Mouse (Mus musculus) heart, postnatal 0 days (tissue): ENCODE measurements around the gene Gm13178. TPM values are rescaled to one million over a fixed set of nuclear protein-coding genes. Genes with fewer than 3 reads are reported as not detected.

Source experiments
- ATAC-seq: fragments of 200-750 bp; cut with Nextera tagmentation; 2 replicates; pipeline ENCODE4 v1.8.0; 2017; ENCODE audit warnings: low read depth, moderate number of reproducible peaks, moderate library complexity; ENCODE audit not compliant: insufficient read depth
- DNase-seq: peaks from one replicate; pipeline ENCODE4 v3.0.0-alpha.2; 2016; ENCODE audit warnings: low spot score
- H3K27ac ChIP-seq: fragments of 300-500 bp; sonication (generic); 2 replicates; pipeline ENCODE4 v1.5.1; 2014; ENCODE audit warnings: low read depth, mild to moderate bottlenecking
- H3K27me3 ChIP-seq: fragments of 300-500 bp; sonication (generic); 2 replicates; pipeline ENCODE4 v1.6.1; 2014; ENCODE audit warnings: low read length, mixed read lengths; ENCODE audit not compliant: control insufficient read depth, insufficient read depth
- H3K36me3 ChIP-seq: fragments of 300-500 bp; sonication (generic); replicated peaks from 2 replicates; pipeline ENCODE4 v1.6.1; 2014; ENCODE audit warnings: low read length, mixed read lengths; ENCODE audit not compliant: control insufficient read depth, insufficient read depth
- H3K4me1 ChIP-seq: fragments of 300-500 bp; sonication (generic); 2 replicates; pipeline ENCODE4 v1.6.1; 2014; ENCODE audit warnings: antibody characterized with exemption; ENCODE audit not compliant: control insufficient read depth, insufficient read depth
- H3K4me2 ChIP-seq: fragments of 300-500 bp; sonication (generic); 2 replicates; pipeline ENCODE4 v1.6.1; 2014; ENCODE audit warnings: low read depth, mild to moderate bottlenecking, low read length, moderate library complexity
- H3K4me3 ChIP-seq: fragments of 300-500 bp; sonication (generic); 2 replicates; pipeline ENCODE4 v1.5.1; 2014; ENCODE audit warnings: low read depth, low read length
- H3K9ac ChIP-seq: fragments of 300-500 bp; sonication (generic); replicated peaks from 2 replicates; pipeline ENCODE4 v1.6.1; 2014; ENCODE audit warnings: low read depth, low read length, mixed read lengths
- H3K9me3 ChIP-seq: fragments of 300-500 bp; sonication (generic); replicated peaks from 2 replicates; pipeline ENCODE4 v1.6.1; 2016; ENCODE audit warnings: low read length; ENCODE audit not compliant: control insufficient read depth
- CTCF ChIP-seq: IDR thresholded peaks from 2 replicates; pipeline ENCODE4 v1.5.1; 2016; ENCODE audit warnings: antibody characterized with exemption, control low read depth, low read depth
- EP300 ChIP-seq: IDR thresholded peaks from 2 replicates; pipeline ENCODE4 v1.6.1; 2016; ENCODE audit warnings: antibody characterized with exemption, low read depth
- WGBS: fragments of 180-500 bp; shearing (Covaris S2); extraction: QIAGEN DNeasy Blood & Tissue Kit; methylation state at CpG from one replicate; pipeline ENCODE4 v1.1.7; 2014; 5-methylcytosine and 5-hydroxymethylcytosine counted together
- polyA plus RNA-seq: library from polyadenylated mRNA; unstranded; fragments of >200 nt; fragmentation: Nextera tagmentation; extraction: Ambion mirVana; gene quantifications from 2 replicates; pipeline ENCODE4 v1.2.1, GENCODE M21; 2015
- total RNA-seq: library from RNA; depleted of rRNA; stranded (reverse); fragments of >200 nt; gene quantifications from 2 replicates; pipeline ENCODE4 v1.2.3, GENCODE M21; 2014; ENCODE audit warnings: low replicate concordance; rRNA removed

The Gm13178 gene
- total RNA-seq (not detected in 2 replicates), polyA plus RNA-seq (not detected in 2 replicates)

GRCm38 (mm10) chr4:144721304-144721703 lies at the start of gene Gm13178:
Gene Gm13178 (minus strand): TSS chr4:144721404.
- 69% methylated on average over 1 of the region's 1 CpGs for WGBS
- no peak for ATAC-seq

DNA sequence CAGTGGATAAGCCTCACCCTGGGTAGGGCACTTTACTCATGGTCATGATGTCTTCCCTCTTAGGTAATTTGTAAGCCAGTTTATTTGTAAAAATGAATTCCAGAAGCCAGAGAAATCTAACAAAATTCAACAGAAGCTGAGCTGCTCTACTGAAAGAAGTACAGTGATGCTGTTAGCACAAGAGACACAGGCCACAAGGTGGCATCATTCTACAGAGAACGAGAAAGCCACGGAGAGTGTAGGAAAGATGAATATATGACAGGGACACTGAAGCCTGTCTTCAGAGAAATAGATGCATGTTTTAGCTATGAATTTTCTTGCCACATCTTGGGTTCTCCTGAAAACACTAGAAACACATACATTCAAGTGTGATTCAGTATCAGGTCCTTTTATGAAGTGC lies 44.5 kb upstream of the Gm13178 start:
- Histone ChIP-seq H3K4me2 (no peak overlapping the region), H3K9me3 (no peaks in the 10 kb centered on the region), H3K4me1 (no peaks in the 10 kb centered on the region), H3K4me3 (no peak overlapping the region), H3K27me3 (no peaks in the 10 kb centered on the region), H3K9ac (no peak overlapping the region), H3K36me3 (no peaks in the 10 kb centered on the region), H3K27ac (no peak overlapping the region)
- TF ChIP-seq EP300 (no peak), CTCF (peak; percentile 63)
- WGBS, result 19% methylated on average over 2 of the region's 2 CpGs
- peak; percentile 33 for DNase-seq
- ATAC-seq, result no peak

More at GRCm38 (mm10) chr4:144721304-144721703, at the start of gene Gm13178:
- Histone ChIP-seq H3K27ac (no peak within 1 kb of the TSS), H3K9me3 (no peaks in the 10 kb centered on the region), H3K9ac (no peak within 1 kb of the TSS), H3K36me3 (no peaks in the 10 kb centered on the region), H3K4me2 (no peak within 1 kb of the TSS), H3K4me3 (no peak within 1 kb of the TSS), H3K4me1 (no peaks in the 10 kb centered on the region), H3K27me3 (no peaks in the 10 kb centered on the region)
- TF ChIP-seq EP300 (no peak), CTCF (no peak)
- DNase-seq, result no peak

DNA sequence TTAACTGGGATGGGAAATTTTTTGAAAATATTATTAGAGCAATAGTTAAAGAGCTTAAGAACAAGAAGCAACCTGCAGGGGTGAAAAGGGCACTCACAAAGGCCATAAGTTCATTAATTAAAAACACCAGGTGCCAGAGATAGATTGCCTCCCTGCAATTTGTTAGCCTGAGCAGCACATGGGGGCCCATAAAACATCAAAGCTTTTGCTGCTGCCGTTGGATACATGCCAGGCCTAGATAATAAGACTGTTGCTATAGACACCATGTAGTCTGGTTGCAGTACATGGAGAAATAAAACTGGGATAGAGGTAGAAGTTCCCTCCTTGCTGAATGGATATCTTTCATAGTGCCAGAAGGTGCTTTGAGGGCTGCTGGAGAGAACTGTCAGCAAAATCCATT lies 27.9 kb upstream of the Gm13178 start:
- Histone ChIP-seq H3K4me2 (no peak overlapping the region), H3K4me1 (no peaks in the 10 kb centered on the region), H3K9me3 (no peaks in the 10 kb centered on the region), H3K4me3 (no peak overlapping the region), H3K27me3 (no peaks in the 10 kb centered on the region), H3K9ac (no peak overlapping the region), H3K36me3 (no peaks in the 10 kb centered on the region), H3K27ac (no peak overlapping the region)
- WGBS, result 14% methylated on average over 1 of the region's 1 CpGs
- no peak for DNase-seq
- TF ChIP-seq EP300 (no peak), CTCF (no peak)
- no peak for ATAC-seq

GRCm38 (mm10) chr4:144719691-144720090 lies 1.5 kb downstream of the Gm13178 start:
- H3K9me3 ChIP-seq, result no peaks in the 10 kb centered on the region
- H3K4me3 ChIP-seq, result no peak overlapping the region
- H3K9ac ChIP-seq, result no peak overlapping the region
- no peaks in the 10 kb centered on the region for H3K27me3 ChIP-seq
- DNase-seq (no peak), ATAC-seq (no peak)
- no peak overlapping the region for H3K4me2 ChIP-seq
- no peak overlapping the region for H3K27ac ChIP-seq
- no peaks in the 10 kb centered on the region for H3K36me3 ChIP-seq
- H3K4me1 ChIP-seq, result no peaks in the 10 kb centered on the region
- WGBS, result 61% methylated on average over 1 of the region's 1 CpGs
- TF ChIP-seq CTCF (no peak), EP300 (no peak)

DNA sequence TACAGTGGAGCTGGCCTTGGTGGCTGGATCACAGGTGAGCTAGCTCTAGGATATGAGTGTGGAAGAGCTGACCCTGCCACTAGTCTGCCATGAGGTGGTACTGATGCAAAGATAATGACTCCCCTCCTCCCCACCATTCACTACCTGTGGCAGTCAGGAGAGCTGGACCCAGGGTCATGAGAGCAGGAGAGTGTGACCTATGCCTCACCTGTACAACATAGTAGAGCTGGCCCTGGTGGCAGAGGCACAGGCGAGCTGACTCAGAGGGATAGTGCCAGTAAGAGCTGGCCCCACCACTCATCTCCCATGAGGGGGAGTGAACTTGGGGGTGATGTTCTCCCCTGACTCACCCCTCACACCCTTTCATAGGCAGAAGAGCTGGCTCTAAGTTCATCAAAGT lies 2.9 kb downstream of the Gm13178 start:
- H3K4me1 ChIP-seq, result no peaks in the 10 kb centered on the region
- WGBS, result 82% methylated on average over 1 of the region's 1 CpGs
- no peak overlapping the region for H3K27ac ChIP-seq
- H3K36me3 ChIP-seq, result no peaks in the 10 kb centered on the region
- DNase-seq (no peak), ATAC-seq (no peak; the same call in 1 of the 2 replicates)
- no peaks in the 10 kb centered on the region for H3K9me3 ChIP-seq
- H3K4me2 ChIP-seq, result no peak overlapping the region
- TF ChIP-seq CTCF, result no peak
- TF ChIP-seq EP300, result no peak
- H3K4me3 ChIP-seq, result no peak overlapping the region
- no peak overlapping the region for H3K9ac ChIP-seq
- no peaks in the 10 kb centered on the region for H3K27me3 ChIP-seq

GRCm38 (mm10) chr4:144686268-144686667 lies 34.9 kb downstream of the Gm13178 start, which contains the start of gene Gm436:
Gene Gm436 (minus strand): TSS chr4:144686368.
- 33% methylated on average over 2 of the region's 2 CpGs for WGBS
- Histone ChIP-seq H3K9me3 (0 out of 2 replicates have a peak, but pooled peaks cover 4% of the 10 kb centered on the region), H3K27me3 (no peaks in the 10 kb centered on the region), H3K27ac (no peak within 1 kb of the TSS), H3K4me2 (no peak within 1 kb of the TSS), H3K4me3 (no peak within 1 kb of the TSS), H3K4me1 (no peaks in the 10 kb centered on the region), H3K36me3 (no peaks in the 10 kb centered on the region), H3K9ac (no peak within 1 kb of the TSS)
- DNase-seq (no peak), ATAC-seq (no peak)
- TF ChIP-seq CTCF, result no peak
- no peak for TF ChIP-seq EP300

Other genes with a start within 250 kb of the Gm13178 start
- not detected in 2 replicates for gene 9430007A20Rik, start 201.6 kb downstream of the Gm13178 start, total RNA-seq
- not detected in 2 replicates for gene 9430007A20Rik, start 201.6 kb downstream of the Gm13178 start, polyA plus RNA-seq
- gene Gm13124, start 156.3 kb downstream of the Gm13178 start, total RNA-seq, result not detected in 2 replicates
- not detected in 2 replicates for gene Gm13124, start 156.3 kb downstream of the Gm13178 start, polyA plus RNA-seq
- not detected in 2 replicates for gene Aadacl4, start 107.7 kb downstream of the Gm13178 start, total RNA-seq
- gene Aadacl4, start 107.7 kb downstream of the Gm13178 start, polyA plus RNA-seq, result not detected in 2 replicates
- not detected in 2 replicates for gene Gm436, start 35.0 kb downstream of the Gm13178 start, total RNA-seq
- gene Gm436, start 35.0 kb downstream of the Gm13178 start, polyA plus RNA-seq, result not detected in 2 replicates
- not detected in 2 replicates for gene Gm438, start 65.2 kb upstream of the Gm13178 start, total RNA-seq
- gene Gm438, start 65.2 kb upstream of the Gm13178 start, polyA plus RNA-seq, result not detected in 2 replicates
- 17.3 and 45.0 TPM in 2 replicates for gene Dhrs3, start 171.4 kb upstream of the Gm13178 start, total RNA-seq
- gene Dhrs3, start 171.4 kb upstream of the Gm13178 start, polyA plus RNA-seq, result 39.0 and 46.6 TPM in 2 replicates